Mouse (Mus musculus): Measurements from ENCODE around the gene Soat2. TPM values are rescaled to one million over a fixed set of nuclear protein-coding genes. Genes with fewer than 3 reads are reported as not detected.

The Soat2 gene
- 114 and 404 TPM in 2 replicates for polyA plus RNA-seq (2012; rRNA removed; ENCODE audit: low replicate concordance)

DNA sequence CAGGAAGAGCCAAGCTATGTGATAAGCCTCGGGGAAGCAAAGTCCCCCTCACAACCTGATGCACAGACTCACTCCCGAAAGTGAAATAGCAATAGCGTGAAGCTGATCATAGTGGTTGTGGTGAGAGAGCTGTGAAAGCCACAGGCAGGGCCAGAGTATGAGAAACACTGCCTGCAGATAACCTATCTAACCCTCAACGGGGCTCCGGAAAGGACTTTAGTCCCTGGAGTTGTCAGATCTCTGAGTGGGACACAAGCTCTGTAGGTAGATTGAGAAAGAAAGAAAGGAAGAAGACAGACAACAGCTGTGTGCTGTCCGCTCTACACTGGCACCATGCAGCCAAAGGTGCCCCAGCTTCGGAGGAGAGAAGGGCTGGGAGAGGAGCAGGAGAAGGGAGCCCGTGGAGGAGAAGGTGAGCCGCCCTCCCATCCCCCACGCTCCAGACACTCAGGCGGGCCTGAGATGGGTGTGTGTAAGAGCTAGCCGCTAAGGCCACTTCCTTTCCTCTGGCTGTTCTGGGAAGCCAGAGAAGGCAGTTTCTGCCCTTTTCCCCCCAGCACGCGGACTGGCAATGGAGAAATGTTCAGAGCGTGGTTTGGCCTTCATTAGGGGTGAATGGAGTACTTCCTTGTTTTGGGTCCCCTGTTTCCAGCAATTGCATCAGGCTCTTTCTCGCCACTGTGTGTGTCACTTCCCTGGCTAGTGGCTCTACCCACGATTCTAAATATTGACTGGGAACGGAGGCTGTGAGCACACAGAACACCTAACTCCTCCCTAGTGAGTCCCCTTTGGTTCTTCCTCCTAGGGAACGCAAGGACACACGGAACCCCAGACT, at the start of gene Soat2:
TSS of gene Soat2 (plus strand) at position 226 of the 835 bp plus-strand sequence.

DNA sequence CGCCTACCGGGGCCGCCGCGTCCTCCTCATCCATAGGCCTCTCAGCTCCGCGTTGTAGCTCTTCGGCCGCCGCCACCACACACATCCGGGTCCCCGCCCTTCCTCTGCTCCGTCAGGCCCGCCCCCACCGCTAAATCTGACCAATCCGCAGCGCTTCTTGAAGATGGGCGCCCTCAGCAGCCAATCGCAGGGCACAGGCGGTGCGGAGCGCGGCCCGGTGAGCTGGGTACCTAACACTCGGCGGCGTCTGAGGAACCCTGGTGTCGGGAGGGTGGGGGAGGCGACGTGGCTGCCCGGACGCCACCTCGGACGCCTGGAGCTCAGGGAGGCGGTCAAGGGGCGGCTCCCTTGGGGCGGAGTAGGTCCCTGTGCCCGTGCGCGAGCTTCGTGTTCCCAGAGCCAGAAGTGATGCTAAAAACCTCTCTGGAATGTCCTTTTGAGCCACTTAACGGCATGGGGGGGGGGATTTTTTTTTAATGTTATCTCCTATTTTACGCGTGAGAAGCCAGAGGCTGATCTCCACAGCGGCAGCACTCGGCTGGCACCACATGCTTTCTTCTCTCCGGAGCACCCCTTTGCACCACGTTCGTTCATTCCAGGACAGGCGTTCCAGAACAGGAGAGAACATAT, 14.1 kb upstream of the Soat2 start, which contains the start of gene Spryd3:
TSS of gene Spryd3 (minus strand) at position 106 of the 630 bp plus-strand sequence.

DNA sequence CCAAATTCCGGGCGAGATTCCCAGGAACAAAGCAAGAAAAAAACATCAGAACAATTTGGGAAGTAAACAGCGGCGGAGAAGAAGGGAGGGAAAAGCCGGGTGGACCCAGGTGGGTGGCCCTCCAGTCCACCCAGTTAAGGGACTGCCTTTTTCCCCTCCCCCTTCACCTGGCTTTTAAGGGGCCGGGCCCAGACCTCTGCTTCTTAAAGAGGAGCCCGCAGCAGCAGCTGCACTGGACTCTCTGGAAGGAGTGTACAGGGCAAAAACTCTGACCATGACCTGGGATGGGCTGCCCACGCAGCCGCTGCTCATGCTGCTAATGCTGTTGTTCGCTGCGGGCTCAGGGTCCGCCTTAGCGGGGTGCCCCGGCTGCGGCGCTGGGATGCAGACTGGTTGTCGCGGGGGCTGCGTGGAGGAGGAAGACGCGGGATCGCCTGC, 6.0 kb upstream of the Soat2 start, which contains the start of gene Igfbp6:
TSS of gene Igfbp6 (plus strand) at position 89 of the 438 bp plus-strand sequence.

DNA sequence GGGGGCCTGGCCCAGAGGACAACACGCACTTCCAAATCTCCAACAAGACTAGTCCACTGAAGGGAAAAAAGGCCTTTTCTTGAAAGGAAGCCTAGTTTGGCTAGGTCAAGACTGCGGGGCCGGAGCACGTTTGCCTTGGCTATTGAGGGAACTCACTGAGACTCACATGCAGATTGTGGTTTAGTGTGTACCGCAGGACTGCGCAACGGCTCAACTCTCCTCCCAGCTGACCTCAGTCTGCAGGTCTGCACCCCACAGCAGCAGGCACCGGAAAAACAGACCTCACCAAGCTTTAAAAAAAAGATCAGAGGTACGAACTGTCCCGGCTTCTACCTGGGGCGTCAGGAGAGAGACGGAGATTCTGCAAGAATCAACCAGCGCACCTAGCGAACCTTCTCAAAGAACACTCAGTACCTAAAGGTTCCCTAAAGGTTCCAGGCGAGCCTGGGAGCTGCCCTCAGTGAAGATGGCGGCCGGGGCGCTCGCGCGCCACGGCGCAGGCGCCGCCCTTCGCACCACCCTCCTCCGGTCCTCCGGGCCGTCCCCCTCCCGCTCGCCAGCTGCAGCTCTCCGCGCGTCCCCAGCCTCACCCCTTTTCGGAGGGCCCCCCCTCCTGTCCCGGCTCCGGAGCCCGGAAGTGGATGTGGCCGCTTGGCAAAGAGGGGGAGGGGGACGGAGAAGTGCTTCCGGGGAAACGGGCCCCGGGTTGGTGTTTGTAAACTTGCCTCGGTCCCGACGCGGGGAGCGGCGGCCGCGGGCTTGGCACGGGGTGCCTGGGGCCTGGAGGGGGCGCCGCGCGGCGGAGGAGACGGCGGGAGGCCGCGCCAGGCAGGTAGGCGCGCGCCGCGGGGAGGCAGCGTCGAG, 52.9 kb downstream of the Soat2 start, which contains the start of gene Zfp740:
TSS of gene Zfp740 (plus strand) at position 279 of the 864 bp plus-strand sequence.

DNA sequence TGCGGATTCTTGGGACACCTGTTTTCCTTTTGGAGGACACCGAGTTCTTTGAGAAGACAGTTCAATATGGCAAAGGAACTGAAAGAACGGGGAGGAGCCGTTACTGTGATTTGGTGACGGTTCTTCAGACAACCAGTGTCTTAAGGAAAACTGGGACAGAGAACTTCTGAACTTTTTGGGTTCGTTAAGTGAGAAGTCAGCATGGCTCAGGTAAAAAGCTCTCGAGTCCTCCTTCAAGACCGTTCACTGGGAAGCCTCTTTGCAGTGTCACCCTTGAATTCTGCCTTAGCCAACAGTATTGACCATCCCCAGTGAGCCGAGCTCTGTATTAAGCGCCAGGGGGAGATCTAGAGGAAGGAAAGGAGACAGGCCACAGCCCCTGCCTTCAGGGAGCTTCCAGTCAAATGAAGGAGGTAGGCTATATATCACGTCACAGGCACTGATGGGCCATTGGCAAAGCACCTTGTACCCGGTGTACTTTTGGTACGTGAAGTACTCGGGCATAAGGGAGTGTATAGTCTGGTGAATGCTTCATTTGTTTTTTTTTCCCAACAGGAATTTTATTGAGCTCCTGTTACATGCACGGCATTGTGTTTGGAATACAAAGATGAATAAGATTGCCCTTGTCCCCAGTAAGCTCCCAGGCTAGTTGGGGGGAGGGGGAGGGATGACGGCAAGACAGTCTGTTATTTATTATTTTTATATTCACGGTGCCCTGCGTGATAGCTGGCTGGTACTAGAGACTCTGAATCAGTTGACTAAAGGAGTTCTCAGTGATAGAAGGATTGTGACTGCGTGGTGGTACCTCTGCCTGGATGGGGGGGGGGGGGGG, 54.6 kb downstream of the Soat2 start, which contains the start of gene Csad:
TSS of gene Csad (minus strand) at position 51 of the 832 bp plus-strand sequence.

Other genes with a start within 250 kb of the Soat2 start
- gene Krt4, start 225.8 kb upstream of the Soat2 start, polyA plus RNA-seq (2012; rRNA removed; ENCODE audit: low replicate concordance): 0.13 and 0.23 TPM in 2 replicates
- gene Krt79, start 210.2 kb upstream of the Soat2 start, polyA plus RNA-seq (2012; rRNA removed; ENCODE audit: low replicate concordance): 0.28 and 0.77 TPM in 2 replicates
- 0.33 TPM in 1 of 2 replicates, not detected in the other for gene Krt78, start 196.2 kb upstream of the Soat2 start, polyA plus RNA-seq (2012; rRNA removed; ENCODE audit: low replicate concordance)
- gene Krt8, start 146.0 kb upstream of the Soat2 start, polyA plus RNA-seq (2012; rRNA removed; ENCODE audit: low replicate concordance): 1,185 and 2,156 TPM in 2 replicates
- gene Krt18, start 122.3 kb upstream of the Soat2 start, polyA plus RNA-seq (2012; rRNA removed; ENCODE audit: low replicate concordance): 98.5 and 151 TPM in 2 replicates
- 25.6 and 27.2 TPM in 2 replicates for gene Eif4b, start 76.8 kb upstream of the Soat2 start, polyA plus RNA-seq (2012; rRNA removed; ENCODE audit: low replicate concordance)
- 35.9 and 54.0 TPM in 2 replicates for gene Tns2, start 50.1 kb upstream of the Soat2 start, polyA plus RNA-seq (2012; rRNA removed; ENCODE audit: low replicate concordance)
- 36.1 and 58.3 TPM in 2 replicates for gene Spryd3, start 14.3 kb upstream of the Soat2 start, polyA plus RNA-seq (2012; rRNA removed; ENCODE audit: low replicate concordance)
- 11.4 and 27.2 TPM in 2 replicates for gene Igfbp6, start 6.2 kb upstream of the Soat2 start, polyA plus RNA-seq (2012; rRNA removed; ENCODE audit: low replicate concordance)
- gene Zfp740, start 52.7 kb downstream of the Soat2 start, polyA plus RNA-seq (2012; rRNA removed; ENCODE audit: low replicate concordance): 8.6 and 9.6 TPM in 2 replicates
- gene Csad, start 54.2 kb downstream of the Soat2 start, polyA plus RNA-seq (2012; rRNA removed; ENCODE audit: low replicate concordance): 19.8 and 23.1 TPM in 2 replicates
- 8.1 and 17.3 TPM in 2 replicates for gene Itgb7, start 81.4 kb downstream of the Soat2 start, polyA plus RNA-seq (2012; rRNA removed; ENCODE audit: low replicate concordance)
- 7.6 and 8.4 TPM in 2 replicates for gene Rarg, start 107.0 kb downstream of the Soat2 start, polyA plus RNA-seq (2012; rRNA removed; ENCODE audit: low replicate concordance)
- gene Gm9918, start 120.0 kb downstream of the Soat2 start, polyA plus RNA-seq (2012; rRNA removed; ENCODE audit: low replicate concordance): not detected in 2 replicates
- 49.0 and 75.9 TPM in 2 replicates for gene Mfsd5, start 128.9 kb downstream of the Soat2 start, polyA plus RNA-seq (2012; rRNA removed; ENCODE audit: low replicate concordance)
- gene Espl1, start 145.7 kb downstream of the Soat2 start, polyA plus RNA-seq (2012; rRNA removed; ENCODE audit: low replicate concordance): 4.2 and 6.3 TPM in 2 replicates
- 14.1 and 21.6 TPM in 2 replicates for gene Pfdn5, start 175.6 kb downstream of the Soat2 start, polyA plus RNA-seq (2012; rRNA removed; ENCODE audit: low replicate concordance)
- gene Myg1, start 181.2 kb downstream of the Soat2 start, polyA plus RNA-seq (2012; rRNA removed; ENCODE audit: low replicate concordance): 29.2 and 36.6 TPM in 2 replicates
- 20.3 and 39.5 TPM in 2 replicates for gene Aaas, start 200.2 kb downstream of the Soat2 start, polyA plus RNA-seq (2012; rRNA removed; ENCODE audit: low replicate concordance)
- gene Sp7, start 216.7 kb downstream of the Soat2 start, polyA plus RNA-seq (2012; rRNA removed; ENCODE audit: low replicate concordance): 0.07 TPM in 1 of 2 replicates, not detected in the other

All from duodenum, adult 2 months (tissue).